ENCODE assay signal across 8 mouse cellular contexts in the genomic region with DNA sequence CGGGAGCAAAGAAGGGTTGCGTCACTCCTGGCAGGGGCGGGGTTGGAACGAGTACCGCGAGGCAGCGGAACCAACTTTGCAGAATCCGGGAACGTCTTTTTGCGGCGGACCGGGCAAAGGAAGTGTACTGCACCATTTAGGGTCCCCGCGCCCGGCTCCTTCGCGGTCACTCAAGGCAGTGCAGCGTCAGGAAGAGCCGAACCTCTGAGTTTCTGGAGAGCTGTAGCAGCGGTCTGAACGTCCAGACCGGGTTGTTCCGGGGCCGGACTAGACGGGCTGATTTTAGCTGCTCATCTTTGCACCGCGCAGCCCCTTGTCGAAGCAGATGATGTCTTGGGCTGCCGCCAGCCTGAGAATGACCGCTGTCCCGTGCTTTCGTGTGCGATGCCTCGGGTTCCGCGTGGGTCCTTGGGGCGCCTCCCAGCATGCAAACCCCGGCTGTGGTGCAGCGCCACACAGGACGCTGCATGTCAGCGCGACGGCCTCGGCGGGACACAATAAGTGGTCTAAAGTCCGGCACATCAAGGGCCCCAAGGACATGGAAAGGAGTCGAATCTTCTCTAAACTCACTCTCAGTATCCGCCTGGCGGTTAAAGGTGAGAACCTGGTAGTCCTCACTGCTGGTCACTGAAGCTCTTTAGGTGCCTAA. TPM values are rescaled to one million over a fixed set of nuclear protein-coding genes. Genes with fewer than 3 reads are reported as not detected.
DNase-seq lines count a peak whose midpoint lies in the region; ATAC-seq and TF ChIP-seq lines count a peak whose summit lies in the region.

A gene (plus strand): TSS at position 139 of the 649 bp plus-strand sequence.

- H3K27me3 ChIP-seq in embryonic facial prominence, embryonic 13.5 days: no peaks in the 10 kb centered on the region
- H3K27me3 ChIP-seq in kidney, adult 2 months (replicated peaks; ENCODE audit: control insufficient read depth, insufficient read depth, low read length): no peaks in the 10 kb centered on the region
- no peaks in the 10 kb centered on the region for H3K27me3 ChIP-seq in limb, embryonic 12.5 days
- no peaks in the 10 kb centered on the region for H3K27me3 ChIP-seq in midbrain, embryonic 15.5 days (replicated peaks)
- no peaks in the 10 kb centered on the region for H3K27me3 ChIP-seq in spleen, adult 2 months (ENCODE audit: control insufficient read depth, insufficient read depth, low read length)

- H3K36me3 ChIP-seq in embryonic facial prominence, embryonic 13.5 days: 0 out of 2 replicates have a peak, but pooled peaks cover 8% of the 10 kb centered on the region
- no peaks in the 10 kb centered on the region; the same call in 1 of the 2 replicates for H3K36me3 ChIP-seq in kidney, adult 2 months (ENCODE audit: control insufficient read depth, insufficient read depth, low read length)
- 0 out of 2 replicates have a peak, but pooled peaks cover 12% of the 10 kb centered on the region for H3K36me3 ChIP-seq in limb, embryonic 12.5 days
- H3K36me3 ChIP-seq in midbrain, embryonic 15.5 days (replicated peaks): no peaks in the 10 kb centered on the region
- H3K36me3 ChIP-seq in spleen, adult 2 months (ENCODE audit: control insufficient read depth, insufficient read depth, low read length): no peaks in the 10 kb centered on the region

- H3K9ac ChIP-seq in embryonic facial prominence, embryonic 13.5 days: peak within 1 kb of the TSS; percentile 94
- H3K9ac ChIP-seq in limb, embryonic 12.5 days (replicated peaks): peak within 1 kb of the TSS; percentile 86
- H3K9ac ChIP-seq in midbrain, embryonic 15.5 days: peak within 1 kb of the TSS; percentile 89

- peak within 1 kb of the TSS; percentile 87 for H3K27ac ChIP-seq in embryonic facial prominence, embryonic 13.5 days
- peak within 1 kb of the TSS; percentile 70 for H3K27ac ChIP-seq in kidney, adult 2 months (ENCODE audit: insufficient read depth, low read depth, low read length)
- peak within 1 kb of the TSS; percentile 83 for H3K27ac ChIP-seq in limb, embryonic 12.5 days
- peak within 1 kb of the TSS; percentile 80 for H3K27ac ChIP-seq in midbrain, embryonic 15.5 days
- H3K27ac ChIP-seq in spleen, adult 2 months (ENCODE audit: insufficient read depth, low read length): peak within 1 kb of the TSS; percentile 70

- H3K4me2 ChIP-seq in embryonic facial prominence, embryonic 13.5 days: peak within 1 kb of the TSS; percentile 81
- H3K4me2 ChIP-seq in limb, embryonic 12.5 days: peak within 1 kb of the TSS; percentile 89
- H3K4me2 ChIP-seq in midbrain, embryonic 15.5 days: peak within 1 kb of the TSS; percentile 92

- DNase-seq in 3134 (ENCODE audit: extremely low read depth, insufficient read length, low spot score): peak; percentile 94
- peak; percentile 95 to 96 for DNase-seq in adrenal gland, postnatal 36 days
- peak; percentile 95 to 98 for DNase-seq in heart, adult 18-20 months
- DNase-seq in kidney, adult 2 months: peak; percentile 98
- peak; percentile 87 to 89 for DNase-seq in spleen, adult 2 months (ENCODE audit: low read depth in 1 of 2, low spot score in 2 of 2)

- peak; percentile 47 for TF ChIP-seq CTCF in kidney, adult 2 months (conservative IDR thresholded peaks at IDR 0.05; ENCODE audit: insufficient read depth, insufficient read length, low read depth, low read length)
- TF ChIP-seq CTCF in spleen, adult 2 months (IDR thresholded peaks at IDR 0.05; ENCODE audit: extremely low read depth, insufficient read depth, insufficient read length, insufficient replicate concordance): peak; percentile 53; the same call in 1 of the 2 replicates

- H3K4me3 ChIP-seq in embryonic facial prominence, embryonic 13.5 days: peak within 1 kb of the TSS; percentile 92
- peak within 1 kb of the TSS; percentile 71 for H3K4me3 ChIP-seq in kidney, adult 2 months (ENCODE audit: insufficient read depth, low read depth, low read length)
- H3K4me3 ChIP-seq in limb, embryonic 12.5 days (replicated peaks): peak within 1 kb of the TSS; percentile 84
- H3K4me3 ChIP-seq in midbrain, embryonic 15.5 days: peak within 1 kb of the TSS; percentile 73
- peak within 1 kb of the TSS; percentile 72 for H3K4me3 ChIP-seq in spleen, adult 2 months (ENCODE audit: extremely low read depth, insufficient read depth, insufficient read length)

- H3K9me3 ChIP-seq in embryonic facial prominence, embryonic 13.5 days: no peaks in the 10 kb centered on the region
- no peaks in the 10 kb centered on the region for H3K9me3 ChIP-seq in limb, embryonic 12.5 days
- no peaks in the 10 kb centered on the region for H3K9me3 ChIP-seq in midbrain, embryonic 15.5 days

- TF ChIP-seq POLR2A in kidney, adult 2 months (IDR thresholded peaks at IDR 0.05; ENCODE audit: low read depth, low read length): peak; percentile 6
- peak; percentile 36; the same call in 1 of the 2 replicates for TF ChIP-seq POLR2A in spleen, adult 2 months (IDR thresholded peaks at IDR 0.05; ENCODE audit: low read depth, low read length)

- under 1% methylated on average over 49 of the region's 49 CpGs for whole genome bisulfite sequencing in embryonic facial prominence, embryonic 13.5 days
- WGBS in kidney, adult 2 months: under 1% methylated on average over 49 of the region's 49 CpGs
- WGBS in limb, embryonic 12.5 days: under 1% methylated on average over 49 of the region's 49 CpGs
- WGBS in midbrain, embryonic 15.5 days: under 1% methylated on average over 49 of the region's 49 CpGs
- under 1% methylated on average over 49 of the region's 49 CpGs for WGBS in spleen, adult 2 months

- ATAC-seq in embryonic facial prominence, embryonic 13.5 days (ENCODE audit: insufficient number of reproducible peaks, insufficient read depth, low FRiP score, low TSS enrichment, low read depth): peak; percentile 94
- ATAC-seq in limb, embryonic 12.5 days (ENCODE audit: insufficient number of reproducible peaks, insufficient read depth, low FRiP score, low TSS enrichment, low read depth): peak; percentile 93
- ATAC-seq in midbrain, embryonic 15.5 days (replicated peaks): peak; percentile 98

- peaks cover 12% of the 10 kb centered on the region for H3K4me1 ChIP-seq in embryonic facial prominence, embryonic 13.5 days
- H3K4me1 ChIP-seq in kidney, adult 2 months (ENCODE audit: control insufficient read depth, insufficient read depth, low read length): peaks cover 9% of the 10 kb centered on the region; the same call in 1 of the 2 replicates
- H3K4me1 ChIP-seq in limb, embryonic 12.5 days (replicated peaks): peaks cover 8% of the 10 kb centered on the region
- peaks cover 13% of the 10 kb centered on the region for H3K4me1 ChIP-seq in midbrain, embryonic 15.5 days
- H3K4me1 ChIP-seq in spleen, adult 2 months (ENCODE audit: control insufficient read depth, insufficient read depth, insufficient read length): no peaks in the 10 kb centered on the region; the same call in 1 of the 2 replicates

RNA-seq across cellular contexts. Expression of the gene that starts here (rescaled TPM):
- total RNA-seq in adrenal gland, postnatal 36 days (2021): 10 to 100 TPM; 27.2 to 36.0 TPM
- polyA plus RNA-seq in embryonic facial prominence, embryonic 13.5 days (2015; fragmentation: Nextera tagmentation; extraction: Ambion mirVana): 10.2 and 10.8 TPM in 2 replicates
- 10 to 100 TPM; 65.6 to 68.9 TPM for total RNA-seq in heart, adult 18-20 months (2021)
- polyA plus RNA-seq in kidney, adult 2 months (2012; rRNA removed): 21.3 and 21.4 TPM in 2 replicates
- polyA plus RNA-seq in limb, embryonic 12.5 days (2016; fragmentation: Nextera tagmentation; extraction: Ambion mirVana): 9.0 and 10.9 TPM in 2 replicates
- 7.1 and 7.7 TPM in 2 replicates for polyA plus RNA-seq in midbrain, embryonic 15.5 days (2015; fragmentation: Nextera tagmentation; extraction: Ambion mirVana)
- polyA plus RNA-seq in spleen, adult 2 months (2012; rRNA removed): 6.1 and 7.6 TPM in 2 replicates

Comparison
In these comparisons a context has a peak if more than half of its experiments do, and no peak if none do; other contexts are left out.
1. Peak in every context shown above with its lines: DNase-seq, ATAC-seq, H3K4me3 ChIP-seq and H3K27ac ChIP-seq.